Mouse (Mus musculus) limb, embryonic 12.5 days (tissue): ENCODE results near the gene Ifnk. TPM values are rescaled to one million over a fixed set of nuclear protein-coding genes. Genes with fewer than 3 reads are reported as not detected.

Source experiments
- ATAC-seq: fragments of 200-750 bp; cut with Nextera tagmentation; 2 replicates; pipeline ENCODE4 v1.8.0; 2017; ENCODE audit warnings: low read depth, moderate TSS enrichment; ENCODE audit not compliant: insufficient number of reproducible peaks, insufficient read depth, low FRiP score, low TSS enrichment
- H3K27ac ChIP-seq: fragments of 300-500 bp; sonication (generic); 2 replicates; pipeline ENCODE4 v1.5.1; 2016; ENCODE audit warnings: mild to moderate bottlenecking, moderate library complexity
- H3K27me3 ChIP-seq: fragments of 300-500 bp; sonication (generic); 2 replicates; pipeline ENCODE4 v1.6.1; 2016; ENCODE audit warnings: mild to moderate bottlenecking, moderate library complexity
- H3K36me3 ChIP-seq: fragments of 300-500 bp; sonication (generic); 2 replicates; pipeline ENCODE4 v1.6.1; 2016; ENCODE audit warnings: mild to moderate bottlenecking, moderate library complexity
- H3K4me1 ChIP-seq: fragments of 300-500 bp; sonication (generic); replicated peaks from 2 replicates; pipeline ENCODE4 v1.6.1; 2016
- H3K4me2 ChIP-seq: fragments of 300-500 bp; sonication (generic); 2 replicates; pipeline ENCODE4 v1.6.1; 2016; ENCODE audit warnings: mild to moderate bottlenecking, moderate library complexity
- H3K4me3 ChIP-seq: fragments of 300-500 bp; sonication (generic); replicated peaks from 2 replicates; pipeline ENCODE4 v1.5.1; 2016; ENCODE audit warnings: mild to moderate bottlenecking
- H3K9ac ChIP-seq: fragments of 300-500 bp; sonication (generic); replicated peaks from 2 replicates; pipeline ENCODE4 v1.6.1; 2016; ENCODE audit warnings: mild to moderate bottlenecking, moderate library complexity
- H3K9me3 ChIP-seq: fragments of 300-500 bp; sonication (generic); 2 replicates; pipeline ENCODE4 v1.6.1; 2016; ENCODE audit warnings: mild to moderate bottlenecking, moderate library complexity
- WGBS: fragments of 180-500 bp; shearing (Covaris S2); methylation state at CpG from one replicate; pipeline ENCODE4 v1.1.7; 2016; 5-methylcytosine and 5-hydroxymethylcytosine counted together
- polyA plus RNA-seq: library from polyadenylated mRNA; unstranded; fragments of >200 nt; fragmentation: Nextera tagmentation; extraction: Ambion mirVana; gene quantifications from 2 replicates; pipeline ENCODE4 v1.2.1, GENCODE M21; 2016

Ifnk gene
- polyA plus RNA-seq, 1 experiment from 2014 or later, result 0.26 TPM

GRCm38 (mm10) chr4:35140317-35140716, 11.5 kb upstream of the Ifnk start:
- Histone ChIP-seq H3K4me3 (no peak overlapping the region), H3K27me3 (no peaks in the 10 kb centered on the region), H3K36me3 (no peaks in the 10 kb centered on the region), H3K9me3 (no peaks in the 10 kb centered on the region), H3K4me2 (no peak overlapping the region), H3K27ac (no peak overlapping the region), H3K4me1 (peaks cover 28% of the 10 kb centered on the region), H3K9ac (no peak overlapping the region)
- WGBS, result 82% methylated on average over 6 of the region's 6 CpGs
- no peak for ATAC-seq

GRCm38 (mm10) chr4:35143472-35144102, 8.3 kb upstream of the Ifnk start:
- H3K4me2 ChIP-seq, result peak overlapping the region; percentile 8; the same call in 1 of the 2 replicates

GRCm38 (mm10) chr4:35145726-35146125, 6.1 kb upstream of the Ifnk start:
- Histone ChIP-seq H3K9ac (no peak overlapping the region), H3K4me1 (peaks cover 12% of the 10 kb centered on the region), H3K4me2 (no peak overlapping the region), H3K9me3 (no peaks in the 10 kb centered on the region), H3K4me3 (no peak overlapping the region), H3K27me3 (no peaks in the 10 kb centered on the region), H3K36me3 (no peaks in the 10 kb centered on the region), H3K27ac (no peak overlapping the region)
- ATAC-seq, result no peak
- WGBS, result 90% methylated on average over 10 of the region's 10 CpGs

More at GRCm38 (mm10) chr4:35143472-35144102, 8.3 kb upstream of the Ifnk start:
- 47% methylated on average over 12 of the region's 12 CpGs for WGBS
- no peak; the same call in 1 of the 2 replicates for ATAC-seq
- Histone ChIP-seq H3K9ac (no peak overlapping the region), H3K36me3 (no peaks in the 10 kb centered on the region), H3K27ac (peak overlapping the region; percentile 84), H3K9me3 (no peaks in the 10 kb centered on the region), H3K4me3 (no peak overlapping the region), H3K4me1 (peaks cover 12% of the 10 kb centered on the region), H3K27me3 (no peaks in the 10 kb centered on the region)

GRCm38 (mm10) chr4:35146597-35146996, 5.3 kb upstream of the Ifnk start:
- peaks cover 12% of the 10 kb centered on the region for H3K4me1 ChIP-seq
- H3K36me3 ChIP-seq, result no peaks in the 10 kb centered on the region
- H3K27me3 ChIP-seq, result no peaks in the 10 kb centered on the region
- H3K27ac ChIP-seq, result no peak overlapping the region
- no peak overlapping the region for H3K4me2 ChIP-seq
- no peaks in the 10 kb centered on the region for H3K9me3 ChIP-seq
- WGBS, result 94% methylated on average over 5 of the region's 5 CpGs
- no peak overlapping the region for H3K4me3 ChIP-seq
- H3K9ac ChIP-seq, result no peak overlapping the region
- ATAC-seq, result no peak

GRCm38 (mm10) chr4:35148326-35148725, 3.5 kb upstream of the Ifnk start:
- Histone ChIP-seq H3K4me2 (no peak overlapping the region), H3K27me3 (no peaks in the 10 kb centered on the region), H3K36me3 (no peaks in the 10 kb centered on the region), H3K9me3 (no peaks in the 10 kb centered on the region), H3K9ac (no peak overlapping the region), H3K4me1 (peaks cover 7% of the 10 kb centered on the region), H3K4me3 (no peak overlapping the region), H3K27ac (no peak overlapping the region)
- ATAC-seq, result no peak
- WGBS, result 89% methylated on average over 4 of the region's 4 CpGs

GRCm38 (mm10) chr4:35150706-35151105, 1.1 kb upstream of the Ifnk start:
- Histone ChIP-seq H3K27me3 (no peaks in the 10 kb centered on the region), H3K4me1 (peaks cover 9% of the 10 kb centered on the region), H3K4me2 (no peak overlapping the region), H3K27ac (no peak overlapping the region), H3K9ac (no peak overlapping the region), H3K9me3 (no peaks in the 10 kb centered on the region), H3K4me3 (no peak overlapping the region), H3K36me3 (no peaks in the 10 kb centered on the region)
- no peak for ATAC-seq
- WGBS, result 81% methylated on average over 3 of the region's 3 CpGs

- H3K36me3 ChIP-seq, result no peaks in the 10 kb centered on the region
- no peaks in the 10 kb centered on the region for H3K9me3 ChIP-seq
- no peak overlapping the region for H3K4me2 ChIP-seq
- 14% methylated on average over 3 of the region's 3 CpGs for WGBS
- no peak for ATAC-seq
- no peak overlapping the region for H3K9ac ChIP-seq
- no peaks in the 10 kb centered on the region for H3K27me3 ChIP-seq
- no peak overlapping the region for H3K27ac ChIP-seq
- peaks cover 11% of the 10 kb centered on the region for H3K4me1 ChIP-seq
- no peak overlapping the region for H3K4me3 ChIP-seq
Measured at GRCm38 (mm10) chr4:35154051-35154450, 2.2 kb downstream of the Ifnk start.

GRCm38 (mm10) chr4:35155132-35155922, 3.5 kb downstream of the Ifnk start:
- peak overlapping the region; percentile 71 for H3K9ac ChIP-seq
- no peaks in the 10 kb centered on the region for H3K36me3 ChIP-seq
- H3K4me1 ChIP-seq, result peaks cover 11% of the 10 kb centered on the region
- H3K9me3 ChIP-seq, result no peaks in the 10 kb centered on the region
- no peaks in the 10 kb centered on the region for H3K27me3 ChIP-seq
- H3K27ac ChIP-seq, result peak overlapping the region; percentile 92
- H3K4me2 ChIP-seq, result peak overlapping the region; percentile 78
- WGBS, result 24% methylated on average over 20 of the region's 20 CpGs
- H3K4me3 ChIP-seq, result peak overlapping the region; percentile 58
- 0 out of 2 replicates have a peak, but pooled peaks have one; percentile 26 for ATAC-seq

- Histone ChIP-seq H3K4me1 (peaks cover 11% of the 10 kb centered on the region), H3K27ac (peak overlapping the region; percentile 92), H3K4me2 (peak overlapping the region; percentile 78), H3K27me3 (no peaks in the 10 kb centered on the region), H3K36me3 (no peaks in the 10 kb centered on the region), H3K4me3 (peak overlapping the region; percentile 58), H3K9me3 (no peaks in the 10 kb centered on the region), H3K9ac (peak overlapping the region; percentile 71)
- ATAC-seq, result peak; percentile 84
- under 1% methylated on average over 26 of the region's 26 CpGs for WGBS
Measured at GRCm38 (mm10) chr4:35156149-35156611, 4.3 kb downstream of the Ifnk start.

GRCm38 (mm10) chr4:35156751-35157611, 5.1 kb downstream of the Ifnk start, which contains the start of gene Mob3b:
Gene Mob3b (minus strand): TSS chr4:35157484.
- under 1% methylated on average over 50 of the region's 50 CpGs for WGBS
- Histone ChIP-seq H3K4me3 (peak within 1 kb of the TSS; percentile 58), H3K36me3 (no peaks in the 10 kb centered on the region), H3K27ac (peak within 1 kb of the TSS; percentile 92), H3K9ac (peak within 1 kb of the TSS; percentile 71), H3K4me1 (peaks cover 11% of the 10 kb centered on the region), H3K4me2 (peak within 1 kb of the TSS; percentile 78), H3K9me3 (no peaks in the 10 kb centered on the region), H3K27me3 (no peaks in the 10 kb centered on the region)
- peak; percentile 85 for ATAC-seq

GRCm38 (mm10) chr4:35157815-35158214, 6.0 kb downstream of the Ifnk start:
- H3K27me3 ChIP-seq, result no peaks in the 10 kb centered on the region
- H3K4me2 ChIP-seq, result no peak overlapping the region
- H3K9ac ChIP-seq, result no peak overlapping the region
- no peaks in the 10 kb centered on the region for H3K9me3 ChIP-seq
- H3K27ac ChIP-seq, result no peak overlapping the region
- H3K36me3 ChIP-seq, result no peaks in the 10 kb centered on the region
- WGBS, result 55% methylated on average over 11 of the region's 11 CpGs
- H3K4me3 ChIP-seq, result no peak overlapping the region
- ATAC-seq, result no peak
- peaks cover 11% of the 10 kb centered on the region for H3K4me1 ChIP-seq
